Mouse (Mus musculus): Measurements from ENCODE around the gene Fcho2. TPM values are rescaled to one million over a fixed set of nuclear protein-coding genes. Genes with fewer than 3 reads are reported as not detected.

Fcho2 gene
- polyA plus RNA-seq, 1 experiment from 2014 or later = 43.2 TPM

DNA sequence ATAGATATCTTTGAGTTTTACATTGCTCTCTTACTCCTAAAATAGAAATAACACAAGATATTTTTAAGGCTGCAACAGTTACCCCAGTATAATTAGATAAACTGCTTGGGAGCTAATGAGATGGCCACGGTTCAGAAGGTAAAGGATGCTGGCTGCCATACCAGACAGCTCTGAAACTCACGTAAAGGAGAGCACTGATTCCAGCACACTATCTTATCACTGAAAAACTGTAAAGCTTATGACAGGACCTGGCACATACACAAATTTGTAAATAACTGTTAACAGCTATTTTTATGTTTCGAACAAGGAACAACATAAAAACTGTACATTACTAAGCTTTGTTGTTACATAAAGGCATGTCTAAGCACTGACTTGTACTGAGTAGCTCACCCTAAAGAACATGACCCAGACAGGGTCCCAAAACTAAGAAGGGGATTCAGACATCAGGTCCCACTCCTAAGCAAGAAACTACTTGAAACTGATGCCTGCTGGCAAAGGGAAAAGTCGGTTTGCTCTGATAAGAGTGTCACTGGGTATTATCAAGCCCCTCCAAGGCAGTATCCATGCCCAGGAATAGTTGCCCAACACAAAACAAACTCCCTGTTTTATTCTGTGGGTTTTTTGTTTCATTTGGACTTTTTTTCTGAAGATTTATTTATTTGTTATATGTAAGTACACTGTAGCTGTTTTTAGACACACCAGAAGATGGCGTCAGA is 28.1 kb downstream of the Fcho2 start:
- Histone ChIP-seq H3K4me2 (ENCODE audit: low read depth, low read length) (no peak overlapping the region), H3K9ac (ENCODE audit: low read length) (no peak overlapping the region), H3K36me3 (ENCODE audit: control insufficient read depth, insufficient read depth, low read length) (peaks cover 10% of the 10 kb centered on the region), H3K4me3 (ENCODE audit: low read length) (no peak overlapping the region), H3K27me3 (ENCODE audit: control insufficient read depth, insufficient read depth, low read depth, low read length) (no peaks in the 10 kb centered on the region), H3K27ac (ENCODE audit: low read length) (no peak overlapping the region), H3K4me1 (replicated peaks; ENCODE audit: control insufficient read depth, insufficient read depth, low read length) (no peaks in the 10 kb centered on the region), H3K9me3 (ENCODE audit: control insufficient read depth, low read length) (no peaks in the 10 kb centered on the region)
- no peak for ATAC-seq (ENCODE audit: low read depth)
- 74% methylated on average over 5 of the region's 5 CpGs for WGBS

DNA sequence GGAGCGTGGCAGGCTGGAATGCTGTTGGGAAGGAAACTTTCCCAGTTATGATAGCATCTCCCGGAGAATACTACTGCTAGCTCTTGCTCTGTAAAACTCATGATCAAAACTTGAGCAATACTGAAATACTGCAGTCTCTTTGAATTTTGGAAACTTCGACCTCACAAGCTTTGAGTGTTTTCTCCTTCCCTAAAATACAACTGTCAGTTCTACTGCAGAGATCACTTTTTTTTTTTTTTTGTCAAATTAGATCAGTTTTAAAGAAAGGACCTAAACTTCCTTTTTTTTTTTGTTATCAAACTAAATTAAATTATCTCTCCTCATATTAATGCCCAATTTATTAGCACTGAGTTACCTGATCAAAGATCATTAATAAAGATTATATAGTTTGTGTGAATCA is 37.3 kb downstream of the Fcho2 start:
- H3K4me3 ChIP-seq (ENCODE audit: low read length) = no peak overlapping the region
- no peak overlapping the region for H3K27ac ChIP-seq (ENCODE audit: low read length)
- H3K4me1 ChIP-seq (replicated peaks; ENCODE audit: control insufficient read depth, insufficient read depth, low read length) = no peaks in the 10 kb centered on the region
- no peak overlapping the region for H3K4me2 ChIP-seq (ENCODE audit: low read depth, low read length)
- no peaks in the 10 kb centered on the region for H3K9me3 ChIP-seq (ENCODE audit: control insufficient read depth, low read length)
- ATAC-seq (ENCODE audit: low read depth) = no peak
- H3K27me3 ChIP-seq (ENCODE audit: control insufficient read depth, insufficient read depth, low read depth, low read length) = no peaks in the 10 kb centered on the region
- peaks cover 28% of the 10 kb centered on the region for H3K36me3 ChIP-seq (ENCODE audit: control insufficient read depth, insufficient read depth, low read length)
- 90% methylated on average over 3 of the region's 3 CpGs for WGBS
- H3K9ac ChIP-seq (ENCODE audit: low read length) = no peak overlapping the region

DNA sequence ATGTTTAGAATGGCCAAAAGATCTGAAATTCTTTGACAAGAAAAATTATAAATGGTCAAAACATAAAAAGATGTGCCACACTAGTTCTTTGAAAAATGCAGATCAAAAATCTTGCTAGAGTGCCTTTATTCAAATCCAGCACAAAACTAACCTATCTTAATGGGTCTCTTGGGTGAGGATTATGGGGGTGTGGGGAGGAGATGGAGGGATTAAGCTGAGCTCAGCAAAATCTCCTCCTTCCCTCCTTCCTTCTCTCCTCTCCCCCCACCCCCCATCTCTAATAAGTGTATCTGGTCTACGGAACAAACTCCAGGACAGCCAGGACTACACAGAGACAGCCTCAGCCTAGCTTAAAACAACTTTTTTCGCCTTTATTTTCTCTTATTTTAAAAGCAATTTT is 43.8 kb downstream of the Fcho2 start:
- Histone ChIP-seq H3K27ac (ENCODE audit: low read length) (no peak overlapping the region), H3K4me2 (ENCODE audit: low read depth, low read length) (no peak overlapping the region), H3K27me3 (ENCODE audit: control insufficient read depth, insufficient read depth, low read depth, low read length) (no peaks in the 10 kb centered on the region), H3K36me3 (ENCODE audit: control insufficient read depth, insufficient read depth, low read length) (peaks cover 9% of the 10 kb centered on the region), H3K9ac (ENCODE audit: low read length) (no peak overlapping the region), H3K4me3 (ENCODE audit: low read length) (no peak overlapping the region), H3K9me3 (ENCODE audit: control insufficient read depth, low read length) (no peaks in the 10 kb centered on the region), H3K4me1 (replicated peaks; ENCODE audit: control insufficient read depth, insufficient read depth, low read length) (peaks cover 3% of the 10 kb centered on the region)
- ATAC-seq (ENCODE audit: low read depth) = no peak
- 86% methylated on average over 2 of the region's 2 CpGs for WGBS

DNA sequence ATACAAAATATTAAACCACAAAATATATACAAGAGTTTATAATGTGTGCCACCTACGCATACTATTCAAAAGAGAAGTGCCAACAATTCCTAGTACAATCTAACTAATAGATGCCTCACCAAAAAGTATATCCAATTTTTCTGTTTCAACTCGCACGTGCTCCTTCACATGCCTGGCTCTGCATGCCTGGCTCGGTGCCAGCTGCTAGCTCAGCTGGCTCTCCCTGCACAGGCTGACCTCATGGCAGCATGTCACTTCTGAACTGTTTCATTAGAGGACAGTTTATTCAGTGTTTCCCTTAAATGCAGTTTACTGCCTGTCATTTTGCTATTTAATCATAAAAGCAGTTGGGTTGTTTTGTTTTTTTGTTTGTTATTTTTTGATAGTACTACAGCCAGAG is 46.9 kb downstream of the Fcho2 start:
- H3K4me2 ChIP-seq (ENCODE audit: low read depth, low read length) = no peak overlapping the region
- peaks cover under 1% of the 10 kb centered on the region for H3K36me3 ChIP-seq (ENCODE audit: control insufficient read depth, insufficient read depth, low read length)
- peak; percentile 85 for ATAC-seq (ENCODE audit: low read depth)
- no peaks in the 10 kb centered on the region for H3K9me3 ChIP-seq (ENCODE audit: control insufficient read depth, low read length)
- no peaks in the 10 kb centered on the region for H3K27me3 ChIP-seq (ENCODE audit: control insufficient read depth, insufficient read depth, low read depth, low read length)
- H3K9ac ChIP-seq (ENCODE audit: low read length) = no peak overlapping the region
- peaks cover 3% of the 10 kb centered on the region for H3K4me1 ChIP-seq (replicated peaks; ENCODE audit: control insufficient read depth, insufficient read depth, low read length)
- no peak overlapping the region for H3K4me3 ChIP-seq (ENCODE audit: low read length)
- no peak overlapping the region for H3K27ac ChIP-seq (ENCODE audit: low read length)
- 25% methylated on average over 4 of the region's 4 CpGs for WGBS

DNA sequence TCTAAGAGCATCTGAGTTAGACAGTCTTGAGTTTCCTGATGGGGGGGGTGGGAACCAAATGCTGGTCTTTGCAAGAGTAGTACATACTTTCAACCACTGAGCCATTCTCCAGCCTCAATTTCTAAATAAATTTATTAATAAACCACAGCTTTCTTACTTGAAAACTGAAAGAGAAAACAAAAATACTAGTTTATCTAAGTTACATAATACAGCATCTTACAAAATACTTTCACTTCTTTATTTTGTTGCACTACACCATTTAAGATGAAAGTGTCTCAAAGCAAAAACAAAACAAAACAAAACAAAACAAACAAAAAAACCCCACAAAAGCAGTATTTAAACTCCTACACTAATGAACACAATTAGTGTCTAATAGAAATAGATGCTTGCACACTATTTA is 53.5 kb downstream of the Fcho2 start:
- Histone ChIP-seq H3K4me3 (ENCODE audit: low read length) (no peak overlapping the region), H3K27me3 (ENCODE audit: control insufficient read depth, insufficient read depth, low read depth, low read length) (no peaks in the 10 kb centered on the region), H3K27ac (ENCODE audit: low read length) (no peak overlapping the region), H3K4me1 (replicated peaks; ENCODE audit: control insufficient read depth, insufficient read depth, low read length) (no peaks in the 10 kb centered on the region), H3K9me3 (ENCODE audit: control insufficient read depth, low read length) (no peaks in the 10 kb centered on the region), H3K4me2 (ENCODE audit: low read depth, low read length) (no peak overlapping the region), H3K36me3 (ENCODE audit: control insufficient read depth, insufficient read depth, low read length) (0 out of 2 replicates have a peak, but pooled peaks cover 2% of the 10 kb centered on the region), H3K9ac (ENCODE audit: low read length) (no peak overlapping the region)
- ATAC-seq (ENCODE audit: low read depth) = no peak

DNA sequence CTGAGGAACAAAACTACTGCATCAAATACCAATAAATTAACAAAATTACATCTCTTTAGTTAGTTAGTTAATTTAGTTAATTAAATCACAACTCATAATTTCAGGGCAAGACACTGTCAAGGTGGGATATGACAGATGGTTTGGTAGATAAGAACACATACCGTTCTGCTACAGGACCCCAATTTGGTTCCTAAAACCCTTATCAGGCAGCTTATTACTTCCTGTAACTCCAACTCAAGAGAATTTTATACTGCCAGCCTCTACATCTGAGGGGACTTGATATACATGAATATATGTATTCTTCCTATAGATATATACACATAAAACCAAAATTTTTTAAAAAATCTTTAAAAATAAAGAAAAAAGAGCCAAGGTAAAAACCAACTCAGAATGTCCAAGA is 59.4 kb downstream of the Fcho2 start:
- Histone ChIP-seq H3K27me3 (ENCODE audit: control insufficient read depth, insufficient read depth, low read depth, low read length) (no peaks in the 10 kb centered on the region), H3K4me1 (replicated peaks; ENCODE audit: control insufficient read depth, insufficient read depth, low read length) (no peaks in the 10 kb centered on the region), H3K4me2 (ENCODE audit: low read depth, low read length) (no peak overlapping the region), H3K9ac (ENCODE audit: low read length) (no peak overlapping the region), H3K4me3 (ENCODE audit: low read length) (no peak overlapping the region), H3K9me3 (ENCODE audit: control insufficient read depth, low read length) (no peaks in the 10 kb centered on the region), H3K36me3 (ENCODE audit: control insufficient read depth, insufficient read depth, low read length) (peaks cover 3% of the 10 kb centered on the region; the same call in 1 of the 2 replicates), H3K27ac (ENCODE audit: low read length) (no peak overlapping the region)
- no peak for ATAC-seq (ENCODE audit: low read depth)
- 60% methylated on average over 1 of the region's 1 CpGs for WGBS

DNA sequence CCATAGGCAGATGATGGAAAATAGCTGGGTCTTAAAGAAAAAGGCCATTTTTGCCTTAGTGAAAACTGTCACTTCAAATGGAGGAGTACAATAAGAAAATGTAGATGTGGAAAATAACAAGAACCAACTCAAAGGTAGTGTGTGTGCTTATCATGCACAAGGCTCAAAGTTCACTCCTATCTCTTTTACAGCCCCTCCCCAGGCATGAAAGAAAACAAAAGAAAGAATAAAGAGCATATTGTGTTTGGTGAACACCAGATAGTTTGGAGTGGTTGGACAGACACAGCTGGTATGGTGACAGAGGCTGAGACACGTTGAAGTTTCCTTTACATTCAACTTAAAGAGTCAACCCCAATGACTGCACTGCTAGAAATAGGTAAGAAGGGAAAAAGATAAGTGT is 70.6 kb downstream of the Fcho2 start:
- no peak overlapping the region for H3K9ac ChIP-seq (ENCODE audit: low read length)
- no peak overlapping the region for H3K4me3 ChIP-seq (ENCODE audit: low read length)
- no peak overlapping the region for H3K4me2 ChIP-seq (ENCODE audit: low read depth, low read length)
- no peaks in the 10 kb centered on the region for H3K27me3 ChIP-seq (ENCODE audit: control insufficient read depth, insufficient read depth, low read depth, low read length)
- peaks cover 22% of the 10 kb centered on the region for H3K36me3 ChIP-seq (ENCODE audit: control insufficient read depth, insufficient read depth, low read length)
- H3K27ac ChIP-seq (ENCODE audit: low read length) = no peak overlapping the region
- no peaks in the 10 kb centered on the region for H3K9me3 ChIP-seq (ENCODE audit: control insufficient read depth, low read length)
- no peak for ATAC-seq (ENCODE audit: low read depth)
- H3K4me1 ChIP-seq (replicated peaks; ENCODE audit: control insufficient read depth, insufficient read depth, low read length) = no peaks in the 10 kb centered on the region
- WGBS = 39% methylated on average over 1 of the region's 1 CpGs

DNA sequence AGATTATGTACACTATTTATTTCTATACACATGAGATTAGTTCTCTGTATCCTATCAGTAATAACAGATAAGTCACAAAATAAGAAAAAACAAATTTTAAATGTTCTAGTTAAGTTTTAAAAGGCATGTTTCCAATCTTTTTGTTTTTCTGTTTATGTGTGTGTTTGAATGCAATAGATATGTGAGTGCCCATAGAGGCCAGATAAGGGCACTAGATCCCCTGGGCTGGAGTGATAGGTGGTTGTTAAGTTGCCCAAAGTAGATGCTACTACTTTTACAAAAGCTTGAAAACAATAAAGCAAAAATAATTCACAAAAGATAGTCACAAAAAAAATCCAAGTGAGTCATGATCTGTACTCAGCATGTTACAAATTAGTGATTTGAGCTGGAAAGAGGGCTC is 71.4 kb downstream of the Fcho2 start:
- Histone ChIP-seq H3K9ac (ENCODE audit: low read length) (no peak overlapping the region), H3K4me1 (replicated peaks; ENCODE audit: control insufficient read depth, insufficient read depth, low read length) (no peaks in the 10 kb centered on the region), H3K27me3 (ENCODE audit: control insufficient read depth, insufficient read depth, low read depth, low read length) (no peaks in the 10 kb centered on the region), H3K4me2 (ENCODE audit: low read depth, low read length) (no peak overlapping the region), H3K27ac (ENCODE audit: low read length) (no peak overlapping the region), H3K9me3 (ENCODE audit: control insufficient read depth, low read length) (no peaks in the 10 kb centered on the region), H3K36me3 (ENCODE audit: control insufficient read depth, insufficient read depth, low read length) (peaks cover 20% of the 10 kb centered on the region), H3K4me3 (ENCODE audit: low read length) (no peak overlapping the region)
- no peak for ATAC-seq (ENCODE audit: low read depth)

DNA sequence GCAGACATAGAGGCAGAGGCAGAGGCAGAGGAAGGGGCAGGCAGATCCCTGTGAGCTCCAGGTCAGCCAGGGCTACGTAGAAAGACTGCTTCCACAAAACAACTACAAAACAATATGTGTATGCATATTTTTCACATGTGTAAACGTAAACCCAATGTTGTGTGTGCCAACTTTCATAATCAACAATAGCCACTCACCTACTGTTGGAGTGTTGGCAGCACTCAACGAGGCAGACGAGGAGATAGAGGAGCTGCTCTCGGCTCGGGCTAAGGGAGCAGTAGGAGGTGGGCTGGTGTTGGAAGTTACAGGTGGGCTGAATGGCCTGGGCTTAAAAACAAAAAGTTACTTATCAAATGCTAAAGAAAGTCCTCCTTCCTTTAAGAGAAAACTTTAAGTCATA is 72.0 kb downstream of the Fcho2 start:
- ATAC-seq (ENCODE audit: low read depth) = no peak
- Histone ChIP-seq H3K4me3 (ENCODE audit: low read length) (no peak overlapping the region), H3K4me2 (ENCODE audit: low read depth, low read length) (no peak overlapping the region), H3K27ac (ENCODE audit: low read length) (no peak overlapping the region), H3K4me1 (replicated peaks; ENCODE audit: control insufficient read depth, insufficient read depth, low read length) (no peaks in the 10 kb centered on the region), H3K27me3 (ENCODE audit: control insufficient read depth, insufficient read depth, low read depth, low read length) (no peaks in the 10 kb centered on the region), H3K9ac (ENCODE audit: low read length) (no peak overlapping the region), H3K36me3 (ENCODE audit: control insufficient read depth, insufficient read depth, low read length) (peaks cover 19% of the 10 kb centered on the region), H3K9me3 (ENCODE audit: control insufficient read depth, low read length) (no peaks in the 10 kb centered on the region)
- 78% methylated on average over 6 of the region's 6 CpGs for WGBS

DNA sequence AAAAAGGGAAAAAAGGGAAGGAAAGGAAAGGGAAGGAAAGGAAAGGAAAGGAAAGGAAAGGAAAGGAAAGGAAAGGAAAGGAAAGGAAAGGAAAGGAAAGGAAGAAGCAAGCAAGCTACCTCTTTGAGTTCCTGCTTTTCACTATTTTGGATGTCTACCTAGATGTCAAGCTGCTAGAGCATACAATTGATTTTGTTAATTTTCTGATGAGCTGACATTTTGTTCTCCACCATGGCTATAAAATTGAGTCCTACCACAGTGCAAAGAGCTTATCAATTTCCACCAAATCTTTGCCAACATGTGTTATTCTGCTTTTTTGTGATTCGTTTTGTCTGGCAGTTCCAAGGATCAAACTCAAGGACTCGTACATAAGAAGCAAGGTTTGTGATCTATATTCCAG is 77.0 kb downstream of the Fcho2 start:
- Histone ChIP-seq H3K4me2 (ENCODE audit: low read depth, low read length) (no peak overlapping the region), H3K4me1 (replicated peaks; ENCODE audit: control insufficient read depth, insufficient read depth, low read length) (no peaks in the 10 kb centered on the region), H3K4me3 (ENCODE audit: low read length) (no peak overlapping the region), H3K9me3 (ENCODE audit: control insufficient read depth, low read length) (no peaks in the 10 kb centered on the region), H3K9ac (ENCODE audit: low read length) (no peak overlapping the region), H3K27ac (ENCODE audit: low read length) (no peak overlapping the region), H3K27me3 (ENCODE audit: control insufficient read depth, insufficient read depth, low read depth, low read length) (no peaks in the 10 kb centered on the region), H3K36me3 (ENCODE audit: control insufficient read depth, insufficient read depth, low read length) (peaks cover 13% of the 10 kb centered on the region; the same call in 1 of the 2 replicates)
- no peak for ATAC-seq (ENCODE audit: low read depth)
- WGBS = 90% methylated on average over 2 of the region's 2 CpGs
